Mouse (Mus musculus) liver, embryonic 15.5 days (tissue): Measurements from ENCODE around the gene Gm13288. TPM values are rescaled to one million over a fixed set of nuclear protein-coding genes. Genes with fewer than 3 reads are reported as not detected.
"Not testable (repeated sequence)": the region's sequence is repeated elsewhere in the genome, so short reads cannot be mapped to it uniquely, and the experiment has no call there.

Experiments
- ATAC-seq: fragments of 200-750 bp; cut with Nextera tagmentation; 2 replicates; pipeline ENCODE4 v1.8.0; 2017; ENCODE audit warnings: moderate number of reproducible peaks, mild to moderate bottlenecking, moderate library complexity; ENCODE audit not compliant: insufficient read depth
- H3K27ac ChIP-seq: fragments of 300-500 bp; sonication (generic); replicated peaks from 2 replicates; pipeline ENCODE4 v1.5.1; 2015; ENCODE audit warnings: mild to moderate bottlenecking, inconsistent platforms
- H3K27me3 ChIP-seq: fragments of 300-500 bp; sonication (generic); 2 replicates; pipeline ENCODE4 v1.6.1; 2015; ENCODE audit warnings: mild to moderate bottlenecking, inconsistent platforms
- H3K36me3 ChIP-seq: fragments of 300-500 bp; sonication (generic); replicated peaks from 2 replicates; pipeline ENCODE4 v1.6.1; 2015; ENCODE audit warnings: moderate library complexity, mild to moderate bottlenecking, inconsistent platforms
- H3K4me1 ChIP-seq: fragments of 300-500 bp; sonication (generic); replicated peaks from 2 replicates; pipeline ENCODE4 v1.6.1; 2015; ENCODE audit warnings: inconsistent platforms
- H3K4me2 ChIP-seq: fragments of 300-500 bp; sonication (generic); 2 replicates; pipeline ENCODE4 v1.6.1; 2015; ENCODE audit warnings: moderate library complexity, mild to moderate bottlenecking, inconsistent platforms
- H3K4me3 ChIP-seq: fragments of 300-500 bp; sonication (generic); replicated peaks from 2 replicates; pipeline ENCODE4 v1.5.1; 2015; ENCODE audit warnings: mild to moderate bottlenecking, inconsistent platforms
- H3K9ac ChIP-seq: fragments of 300-500 bp; sonication (generic); 2 replicates; pipeline ENCODE4 v1.6.1; 2015; ENCODE audit warnings: moderate library complexity, mild to moderate bottlenecking, inconsistent platforms
- H3K9me3 ChIP-seq: fragments of 300-500 bp; sonication (generic); replicated peaks from 2 replicates; pipeline ENCODE4 v1.6.1; 2016; ENCODE audit warnings: inconsistent platforms
- WGBS: fragments of 180-500 bp; shearing (Covaris S2); methylation state at CpG from one replicate; pipeline ENCODE4 v1.1.7; 2015; ENCODE audit warnings: mixed read lengths; ENCODE audit not compliant: insufficient replicate concordance; 5-methylcytosine and 5-hydroxymethylcytosine counted together
- polyA plus RNA-seq: library from polyadenylated mRNA; unstranded; fragments of >200 nt; fragmentation: Nextera tagmentation; extraction: Ambion mirVana; gene quantifications from 2 replicates; pipeline ENCODE4 v1.2.1, GENCODE M21; 2015

Gm13288 gene
- polyA plus RNA-seq, 1 experiment from 2014 or later = not detected

GRCm38 (mm10) chr4:88779550-88779949 lies 25.8 kb upstream of the Gm13288 start, which contains the start of gene Gm13272:
TSS of gene Gm13272 (plus strand) at chr4:88779850.
- not testable (repeated sequence) for H3K9ac ChIP-seq, H3K36me3 ChIP-seq, H3K4me2 ChIP-seq, ATAC-seq, H3K27me3 ChIP-seq, H3K4me3 ChIP-seq, H3K9me3 ChIP-seq, H3K27ac ChIP-seq, H3K4me1 ChIP-seq
- WGBS = no CpG with 5 or more reads among the region's 29 CpGs

- WGBS = 49% methylated on average over 16 of the region's 18 CpGs
- H3K4me1 ChIP-seq, H3K9ac ChIP-seq, ATAC-seq, H3K36me3 ChIP-seq, H3K4me3 ChIP-seq, H3K4me2 ChIP-seq, H3K9me3 ChIP-seq, H3K27me3 ChIP-seq, H3K27ac ChIP-seq: not testable (repeated sequence)
Observed at GRCm38 (mm10) chr4:88780320-88780719, 25.0 kb upstream of the Gm13288 start.

GRCm38 (mm10) chr4:88781831-88782230 lies 23.5 kb upstream of the Gm13288 start, which contains the start of gene Ifnz:
TSS of gene Ifnz (plus strand) at chr4:88782131.
- H3K4me2 ChIP-seq = peak within 1 kb of the TSS; percentile 54
- not testable (repeated sequence) for H3K36me3 ChIP-seq, H3K9me3 ChIP-seq, H3K9ac ChIP-seq, H3K27me3 ChIP-seq, H3K4me1 ChIP-seq, H3K27ac ChIP-seq, ATAC-seq
- WGBS = 4% methylated on average over 4 of the region's 7 CpGs
- H3K4me3 ChIP-seq = peak within 1 kb of the TSS; percentile 24; the same call in 1 of the 2 replicates

- H3K27ac ChIP-seq, H3K27me3 ChIP-seq, H3K9me3 ChIP-seq, H3K36me3 ChIP-seq, H3K9ac ChIP-seq, H3K4me1 ChIP-seq, ATAC-seq: not testable (repeated sequence)
- Histone ChIP-seq H3K4me3 (peak overlapping the region; percentile 24; the same call in 1 of the 2 replicates), H3K4me2 (peak overlapping the region; percentile 54)
- WGBS = 0% methylated on average over 13 of the region's 31 CpGs
Observed at GRCm38 (mm10) chr4:88782335-88782734, 23.0 kb upstream of the Gm13288 start.

GRCm38 (mm10) chr4:88785409-88785808 lies 19.9 kb upstream of the Gm13288 start, which contains the start of gene Gm13276:
TSS of gene Gm13276 (plus strand) at chr4:88785709.
- not testable (repeated sequence) for ATAC-seq, H3K36me3 ChIP-seq
- WGBS = no CpG with 5 or more reads among the region's 27 CpGs

GRCm38 (mm10) chr4:88788402-88788801 lies 16.9 kb upstream of the Gm13288 start, which contains the start of gene Gm13277:
TSS of gene Gm13277 (plus strand) at chr4:88788632.
- not testable (repeated sequence) for H3K4me1 ChIP-seq, ATAC-seq, H3K4me3 ChIP-seq, H3K27me3 ChIP-seq, H3K9ac ChIP-seq, H3K9me3 ChIP-seq, H3K27ac ChIP-seq, H3K36me3 ChIP-seq, H3K4me2 ChIP-seq
- whole genome bisulfite sequencing = 0% methylated on average over 4 of the region's 28 CpGs

More at GRCm38 (mm10) chr4:88785409-88785808, 19.9 kb upstream of the Gm13288 start, which contains the start of gene Gm13276:
- not testable (repeated sequence) for H3K9ac ChIP-seq, H3K4me2 ChIP-seq, H3K9me3 ChIP-seq, H3K4me3 ChIP-seq, H3K27me3 ChIP-seq, H3K27ac ChIP-seq, H3K4me1 ChIP-seq

GRCm38 (mm10) chr4:88791250-88791649 lies 14.1 kb upstream of the Gm13288 start, which contains the start of gene Gm13278:
TSS of gene Gm13278 (plus strand) at chr4:88791550.
- H3K4me3 ChIP-seq, H3K4me2 ChIP-seq, H3K27me3 ChIP-seq, H3K4me1 ChIP-seq, H3K27ac ChIP-seq, H3K9me3 ChIP-seq, ATAC-seq, H3K9ac ChIP-seq, H3K36me3 ChIP-seq: not testable (repeated sequence)
- WGBS = no CpG with 5 or more reads among the region's 28 CpGs

- not testable (repeated sequence) for H3K4me2 ChIP-seq, ATAC-seq, H3K4me3 ChIP-seq, H3K36me3 ChIP-seq, H3K9me3 ChIP-seq, H3K27ac ChIP-seq, H3K9ac ChIP-seq, H3K27me3 ChIP-seq, H3K4me1 ChIP-seq
- 0% methylated on average over 18 of the region's 52 CpGs for WGBS
Observed at GRCm38 (mm10) chr4:88793936-88794675, 11.2 kb upstream of the Gm13288 start, which contains the start of gene Gm13275. TSS of gene Gm13275 (plus strand) at chr4:88794487.

GRCm38 (mm10) chr4:88797097-88797496 lies 8.2 kb upstream of the Gm13288 start, which contains the start of gene Gm13279:
TSS of gene Gm13279 (plus strand) at chr4:88797397.
- ATAC-seq, H3K9ac ChIP-seq, H3K9me3 ChIP-seq: not testable (repeated sequence)

GRCm38 (mm10) chr4:88799365-88799764 lies 6.0 kb upstream of the Gm13288 start, which contains the start of gene Gm13285:
TSS of gene Gm13285 (plus strand) at chr4:88799665.
- not testable (repeated sequence) for H3K27ac ChIP-seq, H3K9me3 ChIP-seq, H3K4me2 ChIP-seq, H3K27me3 ChIP-seq, ATAC-seq, H3K9ac ChIP-seq, H3K4me1 ChIP-seq, H3K4me3 ChIP-seq, H3K36me3 ChIP-seq
- WGBS = 2% methylated on average over 6 of the region's 7 CpGs

More at GRCm38 (mm10) chr4:88797097-88797496, 8.2 kb upstream of the Gm13288 start, which contains the start of gene Gm13279:
- H3K4me3 ChIP-seq, H3K36me3 ChIP-seq, H3K4me2 ChIP-seq, H3K27ac ChIP-seq, H3K27me3 ChIP-seq, H3K4me1 ChIP-seq: not testable (repeated sequence)
- no CpG with 5 or more reads among the region's 28 CpGs for WGBS

GRCm38 (mm10) chr4:88802954-88803353 lies 2.4 kb upstream of the Gm13288 start, which contains the start of gene Gm13287:
TSS of gene Gm13287 (plus strand) at chr4:88803254.
- H3K27ac ChIP-seq, ATAC-seq, H3K9me3 ChIP-seq, H3K4me3 ChIP-seq, H3K36me3 ChIP-seq, H3K27me3 ChIP-seq, H3K4me1 ChIP-seq, H3K9ac ChIP-seq: not testable (repeated sequence)
- peak within 1 kb of the TSS; percentile 40; the same call in 1 of the 2 replicates for H3K4me2 ChIP-seq
- no CpG with 5 or more reads among the region's 29 CpGs for WGBS
